Mouse (Mus musculus): ENCODE results near the gene Nradd.

Nradd gene

DNA sequence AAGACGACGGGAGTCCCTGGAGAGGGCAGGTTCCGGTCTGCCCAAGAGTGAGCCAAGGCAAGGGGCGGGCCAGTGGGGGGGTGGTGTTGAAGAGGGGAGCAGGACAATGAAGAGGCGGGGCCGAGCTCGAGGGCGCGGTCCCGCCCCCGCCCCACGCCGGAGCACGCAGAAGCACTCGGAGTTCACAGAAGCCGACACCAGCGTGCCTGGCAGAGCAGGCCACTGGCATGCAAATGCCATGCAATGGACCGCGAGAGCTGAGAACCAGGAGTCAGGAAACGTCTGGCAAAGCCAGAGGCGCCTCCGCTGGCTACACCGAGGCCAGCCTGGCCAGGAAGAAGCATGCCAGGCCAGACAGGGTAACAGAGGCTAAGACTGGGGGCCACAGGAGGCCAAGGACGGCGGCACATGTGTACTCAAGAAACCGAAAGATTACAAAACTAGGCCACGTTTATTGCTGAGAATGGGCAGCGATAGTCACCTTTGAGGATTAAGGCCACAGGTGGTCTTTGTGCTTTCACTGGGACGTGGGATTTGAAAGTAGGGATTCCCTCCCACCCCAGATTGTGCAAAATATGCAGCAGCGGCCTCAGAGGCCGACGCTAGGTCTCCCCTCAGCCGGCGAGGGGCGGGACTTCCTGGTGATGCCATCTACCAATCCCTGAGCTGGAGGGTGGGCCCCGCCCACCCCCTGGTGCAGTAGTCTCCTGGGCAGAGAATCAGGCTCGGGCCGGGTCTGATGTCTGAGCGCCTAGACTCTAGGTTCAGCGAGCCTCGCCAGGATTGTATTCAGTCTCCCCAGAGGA, at the start of gene Nradd:
TSS of gene Nradd (minus strand) at position 92 of the 806 bp plus-strand sequence.
- peak; percentile 51 for DNase-seq (ENCODE audit: low read depth, low spot score)

DNA sequence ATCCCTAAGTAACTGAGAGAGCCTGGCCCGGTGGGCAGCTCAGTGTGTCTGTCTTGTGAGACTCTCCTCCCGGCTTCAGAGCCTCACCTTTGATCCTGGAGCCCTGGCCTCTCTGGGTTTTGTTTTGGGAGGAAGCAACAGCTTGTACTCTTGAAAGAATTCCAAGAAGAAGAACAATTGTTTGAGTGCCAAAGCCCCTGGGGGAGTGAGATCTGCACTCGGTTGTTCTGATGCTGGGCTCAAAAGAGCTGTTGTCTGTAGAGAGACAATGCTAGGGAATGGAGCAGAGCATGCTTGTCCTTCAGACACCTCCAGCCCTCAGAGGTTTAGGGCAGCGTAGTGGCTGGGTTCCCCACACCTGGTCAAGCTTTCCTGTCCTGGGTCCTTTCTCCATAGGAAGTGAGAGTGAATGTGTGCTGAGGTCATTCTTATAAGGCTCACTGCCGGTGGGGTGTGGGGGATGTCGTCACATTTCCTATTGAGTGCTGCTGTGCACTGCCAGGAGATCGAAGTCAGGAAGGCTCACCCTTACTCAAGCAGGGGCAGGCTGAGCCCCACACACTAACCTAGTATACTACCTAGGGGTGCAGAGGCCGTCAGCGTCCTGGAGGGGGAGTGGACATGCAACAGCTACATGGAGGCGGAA, 49.0 kb upstream of the Nradd start:
- DNase-seq (ENCODE audit: low read depth, low spot score) = no peak

GRCm38 (mm10) chr9:110672462-110673106, 48.3 kb upstream of the Nradd start:
- no peak for DNase-seq (ENCODE audit: low read depth, low spot score)

- DNase-seq (ENCODE audit: low read depth, low spot score) = no peak
Measured at GRCm38 (mm10) chr9:110669785-110670184, 45.5 kb upstream of the Nradd start.

GRCm38 (mm10) chr9:110668601-110669293, 44.5 kb upstream of the Nradd start:
- DNase-seq (ENCODE audit: low read depth, low spot score) = no peak

DNA sequence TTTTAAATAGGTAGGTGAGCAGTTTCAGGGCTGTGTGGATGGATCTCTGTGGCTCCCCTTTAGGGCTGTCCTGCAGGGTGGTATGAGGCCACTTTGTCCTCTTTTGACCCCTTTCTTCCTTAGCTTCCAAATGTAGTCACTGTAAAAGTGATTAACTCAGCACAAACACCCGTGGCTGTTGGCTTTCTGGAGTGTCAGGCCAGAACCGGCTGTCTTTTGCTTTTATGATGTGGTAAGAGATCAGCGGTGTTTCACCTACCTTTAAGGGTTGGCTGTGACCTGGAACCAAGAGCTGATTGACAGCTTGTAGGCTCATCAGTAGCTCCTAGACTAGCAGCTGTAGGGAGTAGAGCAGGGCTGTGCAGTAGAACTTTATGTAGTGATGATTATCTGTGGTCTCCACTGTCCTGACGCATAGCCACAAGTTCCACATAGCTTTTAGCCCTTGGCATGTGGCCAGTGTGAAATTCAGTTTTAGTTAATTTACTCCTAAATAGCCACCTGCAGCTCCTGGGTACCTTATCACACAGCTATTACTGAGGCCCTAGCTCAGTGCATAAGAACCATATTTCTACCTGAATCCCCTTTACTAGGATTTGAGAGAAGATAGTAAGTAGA, 43.1 kb upstream of the Nradd start:
- no peak for DNase-seq (ENCODE audit: low read depth, low spot score)

DNA sequence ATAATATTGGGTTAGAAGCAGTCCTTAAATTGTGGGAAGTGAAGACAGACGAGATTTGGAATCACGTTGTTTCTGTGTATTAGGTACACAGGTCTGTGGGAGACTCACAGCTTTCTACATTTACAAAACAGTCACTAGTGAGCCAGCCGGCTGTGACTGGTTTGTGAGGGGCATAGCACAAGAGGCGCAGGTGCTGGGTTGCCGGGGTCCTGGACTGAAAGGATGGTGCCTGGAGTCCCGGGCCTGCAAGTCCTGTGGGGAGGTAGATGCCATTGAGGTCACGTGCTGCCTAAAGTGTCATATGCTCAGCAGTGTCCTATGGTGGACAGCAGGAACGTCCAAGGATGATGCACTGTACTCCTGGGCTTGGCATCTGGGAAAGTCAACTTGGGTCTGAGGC, 42.1 kb upstream of the Nradd start:
- no peak for DNase-seq (ENCODE audit: low read depth, low spot score)

DNA sequence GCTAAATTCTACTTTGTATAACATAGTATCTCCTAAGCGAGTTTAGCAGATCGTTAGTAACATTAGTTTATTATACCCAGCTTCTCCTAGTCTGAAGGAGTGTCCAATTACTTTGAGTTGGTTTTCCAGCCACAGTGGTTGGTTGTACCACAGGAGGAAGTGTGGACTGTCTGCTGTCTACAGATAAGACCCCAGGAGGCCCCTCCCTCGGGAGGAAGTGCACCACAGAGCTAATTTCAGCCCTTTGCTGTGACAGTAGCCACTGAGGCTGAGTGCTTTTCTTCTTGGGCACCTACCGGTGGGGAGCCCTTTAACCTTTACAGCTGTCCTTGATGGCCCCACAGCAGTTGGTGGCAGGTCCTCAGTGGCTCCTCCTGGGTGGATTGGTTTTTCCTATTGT, 41.7 kb upstream of the Nradd start:
- peak; percentile 71 for DNase-seq (ENCODE audit: low read depth, low spot score)

DNA sequence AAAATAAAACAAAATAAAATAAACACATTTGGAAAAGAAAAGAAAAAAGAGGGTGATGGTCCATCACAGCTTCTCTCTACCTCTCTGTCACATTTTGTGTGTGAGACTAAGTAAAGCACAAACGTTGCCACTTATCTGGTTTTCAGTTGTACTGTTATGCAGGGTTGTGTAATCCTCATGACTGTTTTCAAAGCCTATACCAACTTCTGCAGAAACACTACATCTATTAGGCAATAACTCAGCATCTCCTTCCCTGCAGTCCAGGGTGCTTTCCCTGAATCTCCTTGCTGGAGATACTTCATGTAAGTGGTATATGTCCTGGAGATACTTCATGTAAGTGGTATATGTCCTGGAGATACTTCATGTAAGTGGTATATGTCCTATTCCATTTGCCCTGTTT, 38.6 kb upstream of the Nradd start:
- no peak for DNase-seq (ENCODE audit: low read depth, low spot score)

DNA sequence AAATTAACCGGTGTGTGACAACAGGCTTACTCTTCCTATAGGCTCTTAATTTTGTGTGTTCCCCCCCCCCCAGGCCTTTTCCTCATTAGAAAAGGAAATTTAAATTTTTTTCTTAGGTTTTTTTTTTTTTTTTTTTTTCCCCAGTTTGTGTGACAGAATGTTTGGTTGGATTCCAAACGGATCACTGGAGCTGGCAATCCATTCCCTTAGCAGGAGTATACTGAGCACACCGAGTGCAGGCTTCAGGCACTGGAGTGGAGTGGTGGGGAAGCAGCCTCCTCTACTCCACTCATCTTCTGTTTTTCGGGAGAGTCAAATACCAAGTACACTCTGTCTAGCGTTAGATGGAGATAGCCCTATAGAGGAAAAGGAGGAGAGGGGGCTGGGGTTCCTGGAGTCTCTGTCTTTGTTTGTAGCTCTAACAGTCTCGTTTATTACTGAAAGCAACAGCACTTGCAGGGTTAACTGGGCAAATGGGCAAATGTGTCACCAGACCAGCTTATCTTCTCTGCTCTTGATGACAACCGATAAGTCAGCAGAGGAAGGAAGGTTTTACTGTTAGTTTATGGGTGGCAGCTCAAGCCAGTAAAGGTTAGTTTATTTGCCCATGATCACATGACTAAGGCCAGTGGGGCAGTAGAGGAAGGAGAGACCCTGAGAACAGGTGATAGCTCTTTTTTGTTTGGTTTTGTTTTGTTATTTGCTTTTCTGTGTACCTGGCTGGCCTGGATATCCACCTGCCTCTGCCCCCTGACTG, 36.8 kb upstream of the Nradd start:
- DNase-seq (ENCODE audit: low read depth, low spot score) = no peak

DNA sequence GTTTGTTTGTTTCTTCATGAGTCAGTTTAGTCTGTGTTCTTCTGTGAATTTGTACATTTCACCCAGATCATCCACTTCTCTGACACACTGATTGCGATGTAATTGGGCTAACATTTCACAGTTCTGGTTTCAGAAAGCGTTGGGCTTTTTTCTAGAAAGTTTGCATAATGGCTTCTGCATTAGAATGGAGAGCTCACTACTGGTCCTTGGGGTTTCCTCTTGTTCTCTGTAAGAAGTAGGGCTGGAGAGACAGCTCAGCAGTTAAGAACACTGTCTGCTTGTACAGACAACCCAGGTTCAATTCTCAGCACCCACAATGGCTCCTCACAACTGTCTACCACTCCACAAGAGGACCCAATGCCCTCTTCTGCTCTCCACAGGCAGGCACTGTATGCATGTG, 36.0 kb upstream of the Nradd start:
- DNase-seq (ENCODE audit: low read depth, low spot score) = no peak

DNA sequence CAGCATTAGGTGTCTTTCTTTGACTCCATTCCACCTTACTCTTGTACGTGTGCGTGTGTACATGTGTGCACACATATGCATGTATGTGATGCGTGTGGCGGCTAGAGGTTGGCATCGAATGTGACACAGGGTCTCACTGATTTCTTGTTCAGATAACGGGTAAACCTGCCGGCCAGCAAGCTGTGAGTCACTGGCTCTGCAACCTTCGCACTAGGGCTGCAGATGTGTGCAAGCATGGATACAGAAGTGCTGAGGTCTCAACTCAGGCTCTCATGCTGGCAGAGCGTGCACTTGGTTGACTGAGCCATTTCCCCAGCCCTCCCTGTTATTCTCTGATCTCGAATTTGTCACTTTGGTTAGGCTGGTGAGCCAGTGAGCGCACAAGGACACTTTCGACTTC, 35.3 kb upstream of the Nradd start:
- no peak for DNase-seq (ENCODE audit: low read depth, low spot score)

- DNase-seq (ENCODE audit: low read depth, low spot score) = no peak
Measured at GRCm38 (mm10) chr9:110657474-110658078, 33.3 kb upstream of the Nradd start.

DNA sequence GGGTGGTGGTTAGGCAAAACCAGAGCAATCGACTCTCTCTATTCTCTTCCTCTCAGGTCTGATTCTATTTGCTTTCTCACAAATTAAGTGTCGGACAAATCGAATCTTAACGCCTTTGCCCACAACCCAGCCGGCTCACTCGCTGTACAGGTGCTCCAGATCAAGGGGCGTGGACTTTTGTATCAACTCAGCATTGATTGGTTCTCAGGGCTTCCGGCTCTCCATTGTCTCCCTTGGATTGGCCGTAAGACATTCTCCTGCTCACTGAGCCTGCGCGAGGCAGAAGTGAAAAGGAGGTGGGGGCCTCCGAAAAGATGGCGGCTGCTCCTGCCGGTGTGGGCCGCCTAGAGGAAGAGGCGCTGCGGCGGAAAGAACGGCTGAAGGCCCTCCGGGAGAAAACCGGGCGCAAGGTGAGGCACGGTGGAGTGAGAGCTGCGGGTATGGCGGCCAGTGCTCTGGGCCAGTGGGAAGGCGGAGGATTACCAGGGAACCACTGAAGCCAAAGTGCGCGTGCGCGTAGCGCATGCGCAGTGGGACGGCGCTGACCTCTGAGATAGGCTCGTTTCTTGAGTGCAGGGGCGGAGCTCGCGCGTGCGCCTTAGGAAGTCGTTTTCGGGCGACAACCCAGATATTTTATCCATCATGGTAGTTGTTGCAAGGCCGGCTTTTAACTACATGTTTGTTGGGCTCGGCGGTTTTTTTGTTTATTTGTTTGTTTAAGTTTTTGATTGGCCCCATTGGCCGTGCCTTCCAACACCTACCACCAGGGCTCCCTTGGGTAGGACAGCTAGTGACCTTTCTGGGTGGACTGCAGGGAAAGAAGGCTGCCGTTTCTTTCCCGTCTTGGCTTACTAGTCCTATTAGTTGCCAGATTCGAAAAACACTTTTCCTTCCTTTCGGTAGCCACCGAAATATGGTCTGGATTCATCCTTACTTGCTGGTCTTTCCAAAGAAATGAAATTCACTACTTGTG, 32.3 kb upstream of the Nradd start, which contains the start of gene Ccdc12:
TSS of gene Ccdc12 (plus strand) at position 255 of the 973 bp plus-strand sequence.
- peak; percentile 100 for DNase-seq (ENCODE audit: low read depth, low spot score)

DNA sequence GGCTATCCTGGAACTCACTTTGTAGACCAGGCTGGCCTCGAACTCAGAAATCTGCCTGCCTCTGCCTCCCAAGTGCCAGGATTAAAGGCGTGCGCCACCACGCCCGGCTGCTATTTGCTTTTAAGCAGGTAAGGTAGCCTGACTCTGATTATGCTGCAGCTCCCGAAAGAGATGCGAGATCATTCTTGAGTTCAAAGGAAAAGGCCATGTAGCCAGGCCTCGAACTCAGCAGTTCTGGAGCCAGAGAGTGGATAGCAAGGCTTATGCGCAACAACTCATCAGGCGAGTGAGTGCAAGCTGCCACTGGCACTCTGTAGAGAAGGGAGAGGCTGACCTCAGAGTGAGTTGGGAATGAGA, 31.4 kb upstream of the Nradd start:
- no peak for DNase-seq (ENCODE audit: low read depth, low spot score)

GRCm38 (mm10) chr9:110654726-110655650, 30.7 kb upstream of the Nradd start:
- DNase-seq (ENCODE audit: low read depth, low spot score) = no peak

- peak; percentile 81 for DNase-seq (ENCODE audit: low read depth, low spot score)
Measured at GRCm38 (mm10) chr9:110653655-110654461, 29.6 kb upstream of the Nradd start, which contains the start of gene Nbeal2. Gene Nbeal2, minus strand, starts transcription at chr9:110654161.

All from c-Kit-negative CD71-positive TER-119-positive erythroid progenitor cells, embryonic 14.5 days (primary cell).